Mouse (Mus musculus) CH12.LX (cell line): ENCODE data around the gene Kdm4b. TPM values are rescaled to one million over a fixed set of nuclear protein-coding genes. Genes with fewer than 3 reads are reported as not detected.

Source experiments
- DNase-seq: peaks from one replicate; pipeline ENCODE4 v3.0.0-alpha.2; 2013; ENCODE audit errors: extremely low read depth
- H3K27ac ChIP-seq: 2 replicates; pipeline ENCODE4 v1.5.1; 2012; ENCODE audit warnings: low read depth, mild to moderate bottlenecking, control low read depth, moderate library complexity; ENCODE audit not compliant: insufficient read depth
- H3K27me3 ChIP-seq: replicated peaks from 2 replicates; pipeline ENCODE3; 2012; ENCODE audit warnings: inconsistent platforms
- H3K36me3 ChIP-seq, 2 experiments: replicated peaks in 1 of 2; 2 replicates each; pipeline versions ENCODE3 to v1.6.1; 2012; ENCODE audit warnings: inconsistent platforms in 1 of 2, low read length in 1 of 2, mild to moderate bottlenecking in 1 of 2, mixed read lengths in 1 of 2, moderate library complexity in 1 of 2; ENCODE audit not compliant: control insufficient read depth in 1 of 2, insufficient read depth in 1 of 2
- H3K4me1 ChIP-seq, 2 experiments: 2 replicates each; pipeline ENCODE4 v1.6.1; 2012; ENCODE audit warnings: inconsistent platforms in 1 of 2, moderate library complexity in 1 of 2; ENCODE audit not compliant: insufficient read depth in 2 of 2, control insufficient read depth in 1 of 2
- H3K4me2 ChIP-seq: 2 replicates; pipeline ENCODE4 v1.6.1; 2012; ENCODE audit warnings: low read depth, mild to moderate bottlenecking, control low read depth; ENCODE audit not compliant: poor library complexity, insufficient read depth, severe bottlenecking
- H3K4me3 ChIP-seq, 3 experiments: fragments of 150-350 bp in 1 of 3; sonication (generic) in 1 of 3; replicated peaks in 1 of 3; 2 replicates each; pipeline versions ENCODE3 to v1.5.1; 2011 to 2012; ENCODE audit warnings: low read depth in 2 of 3, low read length in 2 of 3, mild to moderate bottlenecking in 2 of 3, moderate library complexity in 2 of 3, control low read depth in 1 of 3, improper control_type of control experiment in 1 of 3, inconsistent platforms in 1 of 3, mixed read lengths in 1 of 3; ENCODE audit not compliant: poor library complexity in 1 of 3
- H3K79me2 ChIP-seq: replicated peaks from 2 replicates; pipeline ENCODE4 v1.6.1; 2012; ENCODE audit warnings: mild to moderate bottlenecking, moderate library complexity; ENCODE audit not compliant: control insufficient read depth, poor library complexity, insufficient read depth, severe bottlenecking; ENCODE audit errors: extremely low read depth
- H3K9ac ChIP-seq: 2 replicates; pipeline ENCODE4 v1.6.1; 2012; ENCODE audit warnings: low read depth, mild to moderate bottlenecking, control low read depth, moderate library complexity; ENCODE audit not compliant: insufficient read depth
- H3K9me3 ChIP-seq: replicated peaks from 2 replicates; pipeline ENCODE3; 2012; ENCODE audit warnings: low read length, inconsistent platforms, mixed read lengths
- BHLHE40 ChIP-seq: IDR thresholded peaks from 2 replicates; pipeline ENCODE4 v1.6.1; 2011; ENCODE audit warnings: mild to moderate bottlenecking, low read depth, low read length, improper control_type of control experiment
- CHD1 ChIP-seq: IDR thresholded peaks from 2 replicates; pipeline ENCODE4 v1.6.1; 2012; ENCODE audit warnings: low read depth, low read length, improper control_type of control experiment, inconsistent platforms
- CHD2 ChIP-seq: IDR thresholded peaks from 2 replicates; pipeline ENCODE4 v1.6.1; 2011; ENCODE audit warnings: low read length, improper control_type of control experiment
- CTCF ChIP-seq, 2 experiments: IDR thresholded peaks in 1 of 2; conservative IDR thresholded peaks in 1 of 2; 2 replicates each; pipeline ENCODE4 v1.5.1; 2011 to 2012; ENCODE audit warnings: low read depth in 2 of 2, low read length in 2 of 2, improper control_type of control experiment in 1 of 2, inconsistent platforms in 1 of 2, mild to moderate bottlenecking in 1 of 2, moderate library complexity in 1 of 2
- E2F4 ChIP-seq: IDR thresholded peaks from 2 replicates; pipeline ENCODE4 v1.6.1; 2011; ENCODE audit warnings: low read depth, low read length, improper control_type of control experiment; ENCODE audit not compliant: insufficient replicate concordance
- ELF1 ChIP-seq: IDR thresholded peaks from 2 replicates; pipeline ENCODE4 v1.6.1; 2014; ENCODE audit warnings: low read depth, mild to moderate bottlenecking, inconsistent platforms, low read length, improper control_type of control experiment
- EP300 ChIP-seq: IDR thresholded peaks from 2 replicates; pipeline ENCODE4 v1.6.1; 2011; ENCODE audit warnings: low read length, improper control_type of control experiment
- ETS1 ChIP-seq: conservative IDR thresholded peaks from 2 replicates; pipeline ENCODE4 v1.6.1; 2012; ENCODE audit warnings: low read depth, mild to moderate bottlenecking, inconsistent platforms, low read length, improper control_type of control experiment, moderate library complexity
- GABPA ChIP-seq: IDR thresholded peaks from 2 replicates; pipeline ENCODE4 v1.6.1; 2012; ENCODE audit warnings: low read depth, low read length, improper control_type of control experiment, inconsistent platforms; ENCODE audit not compliant: insufficient replicate concordance
- HCFC1 ChIP-seq: IDR thresholded peaks from 2 replicates; pipeline ENCODE4 v1.6.1; 2012; ENCODE audit warnings: low read depth, mild to moderate bottlenecking, inconsistent platforms, low read length, improper control_type of control experiment
- IRF4 ChIP-seq: IDR thresholded peaks from 2 replicates; pipeline ENCODE4 v1.6.1; 2014; ENCODE audit warnings: low read depth, mild to moderate bottlenecking, inconsistent platforms, low read length, improper control_type of control experiment
- JUN ChIP-seq: IDR thresholded peaks from 2 replicates; pipeline ENCODE4 v1.6.1; 2011; ENCODE audit warnings: low read depth, mild to moderate bottlenecking, low read length, improper control_type of control experiment, moderate library complexity; ENCODE audit not compliant: insufficient read depth
- JUND ChIP-seq: conservative IDR thresholded peaks from 2 replicates; pipeline ENCODE4 v1.6.1; 2011; ENCODE audit warnings: low read depth, low read length, improper control_type of control experiment
- KAT2A ChIP-seq: IDR thresholded peaks from 2 replicates; pipeline ENCODE4 v1.6.1; 2012; ENCODE audit warnings: low read length, improper control_type of control experiment, inconsistent platforms; ENCODE audit not compliant: insufficient replicate concordance
- MAX ChIP-seq: IDR thresholded peaks from 2 replicates; pipeline ENCODE4 v1.6.1; 2011; ENCODE audit warnings: low read length, improper control_type of control experiment
- MAZ ChIP-seq: IDR thresholded peaks from 2 replicates; pipeline ENCODE4 v1.6.1; 2012; ENCODE audit warnings: low read depth, mild to moderate bottlenecking, inconsistent platforms, low read length, improper control_type of control experiment, moderate library complexity
- MEF2A ChIP-seq: IDR thresholded peaks from 2 replicates; pipeline ENCODE4 v1.6.1; 2014; ENCODE audit warnings: low read depth, mild to moderate bottlenecking, inconsistent platforms, low read length, improper control_type of control experiment, borderline replicate concordance
- MXI1 ChIP-seq: IDR thresholded peaks from 2 replicates; pipeline ENCODE4 v1.6.1; 2011; ENCODE audit warnings: mild to moderate bottlenecking, low read depth, low read length, improper control_type of control experiment
- MYC ChIP-seq: IDR thresholded peaks from 2 replicates; pipeline ENCODE4 v1.6.1; 2011; ENCODE audit warnings: low read depth, mild to moderate bottlenecking, improper control_type of control experiment, low read length
- NRF1 ChIP-seq: IDR thresholded peaks from 2 replicates; pipeline ENCODE4 v1.6.1; 2014; ENCODE audit warnings: low read depth, mild to moderate bottlenecking, inconsistent platforms, low read length, improper control_type of control experiment, moderate library complexity
- PAX5 ChIP-seq: IDR thresholded peaks from 2 replicates; pipeline ENCODE4 v1.6.1; 2012; ENCODE audit warnings: low read length, inconsistent platforms, mixed read lengths
- POLR2A ChIP-seq: IDR thresholded peaks from 2 replicates; pipeline ENCODE4 v1.6.1; 2011; ENCODE audit warnings: low read depth, mild to moderate bottlenecking, improper control_type of control experiment, low read length
- POLR2AphosphoS2 ChIP-seq: IDR thresholded peaks from 2 replicates; pipeline ENCODE4 v1.6.1; 2011; ENCODE audit warnings: low read depth, low read length, improper control_type of control experiment
- RAD21 ChIP-seq: IDR thresholded peaks from 2 replicates; pipeline ENCODE4 v1.6.1; 2011; ENCODE audit warnings: low read depth, mild to moderate bottlenecking, low read length, improper control_type of control experiment, moderate library complexity
- SIN3A ChIP-seq: IDR thresholded peaks from 2 replicates; pipeline ENCODE4 v1.6.1; 2012; ENCODE audit warnings: low read length, improper control_type of control experiment, inconsistent platforms
- SMC3 ChIP-seq: IDR thresholded peaks from 2 replicates; pipeline ENCODE4 v1.6.1; 2011; ENCODE audit warnings: low read depth, low read length, improper control_type of control experiment
- TBP ChIP-seq: conservative IDR thresholded peaks from 2 replicates; pipeline ENCODE4 v1.6.1; 2011; ENCODE audit warnings: low read depth, low read length, improper control_type of control experiment
- TCF12 ChIP-seq: IDR thresholded peaks from 2 replicates; pipeline ENCODE4 v1.6.1; 2014; ENCODE audit warnings: low read depth, mild to moderate bottlenecking, inconsistent platforms, low read length, improper control_type of control experiment
- UBTF ChIP-seq: IDR thresholded peaks from 2 replicates; pipeline ENCODE4 v1.6.1; 2012; ENCODE audit warnings: low read depth, mild to moderate bottlenecking, inconsistent platforms, low read length, improper control_type of control experiment, moderate library complexity
- ZC3H11A ChIP-seq: IDR thresholded peaks from 2 replicates; pipeline ENCODE4 v1.6.1; 2012; ENCODE audit warnings: low read depth, mild to moderate bottlenecking, inconsistent platforms, low read length, improper control_type of control experiment
- ZKSCAN1 ChIP-seq: IDR thresholded peaks from 2 replicates; pipeline ENCODE4 v1.6.1; 2012; ENCODE audit warnings: low read depth, inconsistent platforms, low read length, improper control_type of control experiment, borderline replicate concordance
- ZMIZ1 ChIP-seq: IDR thresholded peaks from 2 replicates; pipeline ENCODE4 v1.6.1; 2012; ENCODE audit warnings: low read depth, mild to moderate bottlenecking, inconsistent platforms, low read length, improper control_type of control experiment
- ZNF384 ChIP-seq: IDR thresholded peaks from 2 replicates; pipeline ENCODE4 v1.6.1; 2012; ENCODE audit warnings: low read depth, low read length, improper control_type of control experiment, inconsistent platforms
- dilution Hi-C: fragments of 300-500 bp; cut with MboI; formaldehyde crosslinking; loops from 2 replicates; pipeline ENCODE4 v1.14.3; 2020; ENCODE audit warnings: low sequenced_read_pairs; ENCODE audit not compliant: extremely low pct_unique_long_range_greater_than_20kb, extremely low pct_ligation_motif_present
- in situ Hi-C: fragments of 300-500 bp; cut with MboI; formaldehyde crosslinking; loops from 3 replicates; pipeline ENCODE4 v1.14.3; 2019; ENCODE audit warnings: low sequenced_read_pairs, low pct_ligation_motif_present, low pct_unique_long_range_greater_than_20kb, mixed read lengths
- polyA plus RNA-seq: library from polyadenylated mRNA; unstranded; fragments of >175 nt; gene quantifications from 2 replicates; pipeline ENCODE4 v1.2.1, GENCODE M21; 2012; ENCODE audit warnings: low read depth; ENCODE audit not compliant: insufficient read length
- total RNA-seq, 2 experiments: library from RNA; depleted of rRNA; stranded (reverse); fragments of 300-350 nt in 1 of 2; fragments of >200 nt in 1 of 2; gene quantifications; 2 replicates each; pipeline ENCODE4 v1.2.3; 2012 to 2014

Kdm4b gene
- total and polyA plus RNA-seq, 3 experiments = 12.3 to 19.5 (median 14.2) TPM

DNA sequence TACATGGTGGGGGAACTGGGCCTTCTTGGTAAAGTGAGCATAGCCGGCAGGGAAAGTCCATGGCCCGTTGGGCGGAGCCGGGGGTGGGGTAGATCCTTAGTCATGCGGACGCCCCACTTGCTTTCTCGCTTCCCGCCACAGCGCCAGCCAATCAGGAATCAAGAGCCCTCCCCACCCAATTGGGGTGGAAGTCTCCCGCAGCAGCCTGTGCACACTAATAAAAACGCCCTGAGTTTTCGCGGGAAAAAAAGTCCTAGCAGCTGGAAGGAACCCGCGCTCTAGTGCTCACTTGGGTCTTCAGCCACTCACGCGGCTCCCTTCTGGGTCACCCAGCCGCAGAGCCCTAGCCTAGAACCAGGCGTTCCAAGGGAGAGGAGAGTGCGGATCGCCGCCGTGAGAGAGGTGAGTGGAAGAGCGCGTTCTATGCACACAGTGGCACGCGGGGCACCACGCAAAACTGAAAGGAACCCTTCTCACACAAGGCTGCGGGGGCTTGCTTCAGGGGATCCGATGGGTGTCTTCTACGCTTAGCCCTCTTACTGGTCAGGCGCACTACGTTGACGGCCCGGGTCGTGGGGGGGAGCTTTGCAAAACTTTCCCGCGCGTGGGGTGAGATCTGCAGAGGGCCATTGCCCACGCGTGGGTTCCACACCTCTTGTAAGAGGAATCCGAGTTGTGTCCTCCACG is 22.6 kb upstream of the Kdm4b start, which contains the start of gene Uhrf1 (continued):
- TF ChIP-seq RAD21 (no peak), HCFC1 (peak; percentile 26; the same call in 1 of the 2 replicates), ZC3H11A (no peak), JUN (no peak), BHLHE40 (peak; percentile 57; the same call in 1 of the 2 replicates), E2F4 (peak; percentile 98), PAX5 (no peak), ZKSCAN1 (no peak), EP300 (no peak), MYC (no peak)

DNA sequence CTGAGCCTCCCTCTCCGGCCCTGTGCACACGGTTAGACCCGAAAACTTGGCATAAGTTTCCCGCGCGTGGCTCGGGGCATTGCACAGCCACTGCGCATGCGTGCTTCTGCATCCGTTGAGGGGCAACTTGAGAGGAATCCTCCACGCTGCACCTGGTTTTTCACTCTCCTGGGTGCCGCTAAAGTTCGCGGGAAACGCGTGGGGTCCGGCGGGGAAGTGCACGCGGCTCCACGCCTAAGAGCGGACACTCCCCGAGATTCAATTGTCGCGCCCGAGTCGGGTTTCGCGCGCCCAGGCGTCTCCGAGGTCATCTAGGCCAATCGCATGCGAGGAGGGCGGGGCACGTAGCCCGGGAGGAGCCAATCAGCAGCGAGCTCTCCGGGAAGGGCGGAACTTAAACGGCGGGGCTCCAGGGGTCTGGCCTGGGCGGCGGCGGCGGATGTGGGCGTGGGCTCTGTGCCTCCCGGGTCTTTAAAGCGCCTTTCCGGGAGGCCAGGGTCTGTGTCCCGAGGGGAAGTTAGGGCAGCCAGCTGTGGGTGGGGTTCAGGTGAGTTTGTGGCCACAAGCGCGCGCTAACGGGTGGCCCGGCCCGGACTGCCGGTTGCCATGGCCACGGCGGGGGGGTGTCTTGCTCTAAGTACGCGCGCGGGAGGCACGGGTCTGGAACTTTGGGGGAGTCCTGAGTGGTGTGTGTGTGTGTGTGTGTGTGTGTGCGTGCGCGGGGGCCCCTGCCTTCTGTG is 21.8 kb upstream of the Kdm4b start:
- H3K27ac ChIP-seq = peak overlapping the region; percentile 87
- H3K79me2 ChIP-seq = peaks cover 47% of the 10 kb centered on the region
- peak; percentile 96 for DNase-seq
- TF ChIP-seq ZMIZ1 (peak; percentile 79), CHD2 (peak; percentile 73), MEF2A (no peak), CHD1 (no peak), ETS1 (no peak; the same call in 1 of the 2 replicates), EP300 (no peak), MXI1 (peak; percentile 90), BHLHE40 (0 out of 2 replicates have a peak, but pooled peaks have one; percentile 26), ZNF384 (no peak), ELF1 (peak; percentile 82), ZKSCAN1 (no peak), TCF12 (peak; percentile 70), SMC3 (no peak), MYC (peak; percentile 89), E2F4 (peak; percentile 94; the same call in 1 of the 2 replicates), RAD21 (no peak), KAT2A (peak; percentile 65; the same call in 1 of the 2 replicates), JUND (no peak), MAZ (no peak), NRF1 (peak; percentile 88), POLR2A (peak; percentile 60), UBTF (no peak), JUN (no peak), TBP (no peak), PAX5 (no peak), SIN3A (peak; percentile 66), POLR2AphosphoS2 (no peak; the same call in 1 of the 2 replicates), MAX (peak; percentile 48; the same call in 1 of the 2 replicates), IRF4 (no peak), GABPA (no peak), CTCF (conservative IDR thresholded peaks at IDR 0.05 in 1 of 2, IDR thresholded peaks at IDR 0.05 in 1 of 2; ENCODE audit: low read depth in 2 of 2, low read length in 2 of 2) (no peak)

More for the DNA sequence above, 21.8 kb upstream of the Kdm4b start:
- H3K36me3 ChIP-seq = peaks cover 33 to 43% of the 10 kb centered on the region in 2 experiments
- H3K4me2 ChIP-seq = peak overlapping the region; percentile 63; the same call in 1 of the 2 replicates
- H3K27me3 ChIP-seq = no peaks in the 10 kb centered on the region
- peaks cover 24 to 61% of the 10 kb centered on the region in 2 experiments for H3K4me1 ChIP-seq
- H3K9me3 ChIP-seq = no peaks in the 10 kb centered on the region
- in situ Hi-C loops (no loop called here), dilution Hi-C loops (no loop called here)
- peak overlapping the region; percentile 81 to 84 (median 81) for H3K4me3 ChIP-seq
- peak overlapping the region; percentile 85 for H3K9ac ChIP-seq
